Mouse (Mus musculus) MN1 (cell line): ENCODE measurements around the gene Gm45261.

Experiments used
- DNase-seq: peaks from one replicate; pipeline ENCODE4 v3.0.0-alpha.2; 2016; ENCODE audit warnings: low spot score

Gene Gm45261

GRCm38 (mm10) chr1:80461348-80461747 lies at the start of gene Gm45261:
Gene Gm45261 (minus strand): TSS chr1:80461448.
- no peak for DNase-seq

- DNase-seq: no peak
These were observed 43.5 kb upstream of the Gm45261 start for GRCm38 (mm10) chr1:80504757-80505156.

- DNase-seq: no peak
These were observed 42.8 kb upstream of the Gm45261 start for GRCm38 (mm10) chr1:80504081-80504480.

- DNase-seq: no peak
These were observed 41.4 kb upstream of the Gm45261 start for GRCm38 (mm10) chr1:80502456-80503165.

GRCm38 (mm10) chr1:80499264-80499663 lies 38.0 kb upstream of the Gm45261 start:
- no peak for DNase-seq

- DNase-seq: no peak
These were observed 35.1 kb upstream of the Gm45261 start for GRCm38 (mm10) chr1:80496360-80496759.

GRCm38 (mm10) chr1:80483419-80483818 lies 22.2 kb upstream of the Gm45261 start:
- no peak for DNase-seq

- no peak for DNase-seq
These were observed 13.7 kb upstream of the Gm45261 start for GRCm38 (mm10) chr1:80474942-80475341.

GRCm38 (mm10) chr1:80472395-80472794 lies 11.1 kb upstream of the Gm45261 start:
- no peak for DNase-seq

- DNase-seq: no peak
These were observed 1.3 kb downstream of the Gm45261 start for GRCm38 (mm10) chr1:80459923-80460322.

- no peak for DNase-seq
These were observed 1.8 kb downstream of the Gm45261 start for GRCm38 (mm10) chr1:80459477-80459876.

GRCm38 (mm10) chr1:80453971-80454370 lies 7.3 kb downstream of the Gm45261 start:
- no peak for DNase-seq

GRCm38 (mm10) chr1:80451914-80452549 lies 9.2 kb downstream of the Gm45261 start:
- DNase-seq: no peak

GRCm38 (mm10) chr1:80447554-80447953 lies 13.7 kb downstream of the Gm45261 start:
- DNase-seq: no peak

GRCm38 (mm10) chr1:80440911-80441310 lies 20.3 kb downstream of the Gm45261 start:
- no peak for DNase-seq

- DNase-seq: no peak
These were observed 22.7 kb downstream of the Gm45261 start for GRCm38 (mm10) chr1:80438506-80438905.

- DNase-seq: no peak
These were observed 33.3 kb downstream of the Gm45261 start for GRCm38 (mm10) chr1:80427946-80428345.

GRCm38 (mm10) chr1:80427425-80427824 lies 33.8 kb downstream of the Gm45261 start:
- DNase-seq: no peak

GRCm38 (mm10) chr1:80424666-80425065 lies 36.6 kb downstream of the Gm45261 start:
- no peak for DNase-seq

GRCm38 (mm10) chr1:80418321-80419045 lies 42.8 kb downstream of the Gm45261 start:
- DNase-seq: no peak

- no peak for DNase-seq
These were observed 44.9 kb downstream of the Gm45261 start for GRCm38 (mm10) chr1:80416329-80416728.

GRCm38 (mm10) chr1:80412521-80412920 lies 48.7 kb downstream of the Gm45261 start:
- no peak for DNase-seq
